Mouse (Mus musculus) spleen, postnatal 36 days (tissue): ENCODE data around the gene Tent5a.

ENCODE experiments used
- DNase-seq, 2 experiments: peaks; one replicate each; pipeline ENCODE4 v3.0.0; 2022; ENCODE audit warnings: low spot score in 2 of 2, mixed read lengths in 1 of 2

Gene Tent5a

DNA sequence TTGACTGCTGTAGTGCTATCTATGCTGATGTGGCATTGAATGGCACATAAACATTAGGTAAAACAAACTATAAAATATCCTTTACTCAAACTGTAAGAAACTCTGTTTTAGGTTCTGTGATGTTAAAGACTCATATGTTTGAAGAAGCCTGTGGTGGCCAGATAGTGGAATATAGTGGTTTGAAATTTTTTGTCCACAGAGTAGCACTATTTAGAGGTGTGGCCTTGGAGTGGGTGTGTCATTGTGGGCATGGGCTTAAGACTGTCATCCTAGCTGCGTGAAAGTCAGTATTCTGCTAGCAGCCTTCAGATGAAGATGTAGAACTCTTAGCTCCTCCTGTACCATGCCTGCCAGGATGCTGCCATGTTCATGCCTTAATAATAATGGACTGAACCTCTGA lies 11.0 kb downstream of the Tent5a start:
- no peak for DNase-seq

DNA sequence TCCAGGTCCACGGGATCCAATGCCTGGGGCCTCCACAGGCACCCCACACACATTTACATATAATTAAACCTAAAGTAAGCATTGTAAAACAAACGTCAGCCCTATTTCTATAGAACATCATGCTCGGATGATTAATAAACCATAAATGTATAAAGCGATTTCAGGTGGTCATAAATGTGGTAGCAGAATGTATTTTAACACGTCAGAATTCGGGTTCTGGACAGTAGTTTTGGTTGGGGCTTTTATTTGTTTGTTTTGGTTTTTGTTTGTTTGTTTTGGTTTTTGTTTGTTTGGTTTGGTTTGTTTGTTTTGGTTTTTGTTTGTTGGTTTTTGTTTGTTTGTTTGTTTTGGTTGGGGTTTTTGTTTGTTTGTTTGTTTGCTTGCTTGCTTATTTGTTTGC lies 14.7 kb downstream of the Tent5a start, which contains the start of gene Gm11114:
Gene Gm11114 (plus strand): TSS at position 301 of the 400 bp plus-strand sequence.
- no peak for DNase-seq

DNA sequence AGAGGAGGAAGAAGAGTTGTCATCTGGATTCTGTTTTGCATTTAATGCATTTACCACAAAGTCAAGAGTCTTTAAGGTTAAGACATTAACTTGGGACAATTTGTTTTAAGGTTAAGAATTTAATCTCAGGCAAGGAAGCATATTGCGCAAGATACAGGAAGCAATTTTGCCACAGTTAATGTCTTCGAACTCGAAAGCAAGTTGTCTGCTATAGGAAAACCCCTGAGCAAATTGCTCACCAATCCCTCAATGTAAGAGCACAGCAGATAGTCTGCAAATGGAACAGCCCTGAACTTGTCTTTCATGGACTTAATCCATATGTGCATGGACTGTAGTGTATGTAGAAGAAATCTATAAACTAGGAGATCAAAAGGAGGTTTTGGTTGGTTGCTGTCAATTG lies 23.8 kb downstream of the Tent5a start:
- no peak for DNase-seq

DNA sequence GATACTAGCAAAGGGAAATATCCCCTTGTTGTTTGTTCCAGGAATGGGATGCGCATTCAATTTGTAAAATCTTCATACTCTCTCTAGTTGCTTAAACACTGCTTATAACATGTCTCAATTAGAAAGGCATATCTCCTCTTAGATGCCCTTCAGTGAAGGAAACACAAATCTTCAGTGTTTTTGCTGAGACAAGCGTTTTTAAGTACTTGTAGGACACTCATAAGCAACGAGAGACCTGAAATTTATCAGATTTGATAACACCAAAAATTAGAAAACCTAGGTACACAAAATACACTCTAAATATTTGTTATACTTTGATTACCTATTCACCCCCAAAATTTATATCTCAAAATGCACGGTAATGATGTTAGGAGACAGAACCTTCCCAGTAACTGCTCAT lies 24.3 kb downstream of the Tent5a start:
- no peak for DNase-seq

DNA sequence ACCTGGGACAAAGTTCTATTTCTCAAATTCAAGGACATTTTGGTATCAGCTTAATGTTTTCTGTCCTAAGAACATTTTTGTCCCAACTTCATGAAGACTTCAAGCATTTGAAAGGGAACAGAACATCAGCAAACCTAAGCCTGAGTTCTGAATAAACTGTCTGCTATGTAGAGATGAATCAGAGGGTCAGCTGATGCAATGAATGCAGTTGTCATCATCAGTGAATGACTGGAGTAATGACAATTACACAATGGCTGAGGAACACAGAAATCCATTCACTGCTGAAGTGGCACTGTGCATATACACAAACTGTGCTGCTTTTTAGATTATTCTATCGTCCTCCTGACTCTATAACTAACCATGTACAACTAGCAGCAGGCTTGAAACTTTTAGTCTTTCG lies 53.0 kb downstream of the Tent5a start:
- no peak for DNase-seq
